Mouse (Mus musculus) hindbrain, embryonic 15.5 days (tissue): ENCODE measurements around the gene Fam199x. TPM values are rescaled to one million over a fixed set of nuclear protein-coding genes. Genes with fewer than 3 reads are reported as not detected.

Experiments used
- ATAC-seq: fragments of 200-750 bp; cut with Nextera tagmentation; 2 replicates; pipeline ENCODE4 v1.8.0; 2017; ENCODE audit warnings: low read depth, moderate number of reproducible peaks, moderate TSS enrichment; ENCODE audit not compliant: low FRiP score
- H3K27ac ChIP-seq: fragments of 300-500 bp; sonication (generic); replicated peaks from 2 replicates; pipeline ENCODE4 v1.5.1; 2015; ENCODE audit warnings: mild to moderate bottlenecking, inconsistent platforms
- H3K27me3 ChIP-seq: fragments of 300-500 bp; sonication (generic); 2 replicates; pipeline ENCODE4 v1.6.1; 2015; ENCODE audit warnings: control low read depth, inconsistent platforms
- H3K36me3 ChIP-seq: fragments of 300-500 bp; sonication (generic); 2 replicates; pipeline ENCODE4 v1.6.1; 2015; ENCODE audit warnings: control low read depth, inconsistent platforms
- H3K4me1 ChIP-seq: fragments of 300-500 bp; sonication (generic); replicated peaks from 2 replicates; pipeline ENCODE4 v1.6.1; 2015; ENCODE audit warnings: control low read depth, inconsistent platforms
- H3K4me2 ChIP-seq: fragments of 300-500 bp; sonication (generic); 2 replicates; pipeline ENCODE4 v1.6.1; 2015; ENCODE audit warnings: moderate library complexity, mild to moderate bottlenecking, inconsistent platforms
- H3K4me3 ChIP-seq: fragments of 300-500 bp; sonication (generic); 2 replicates; pipeline ENCODE4 v1.5.1; 2015; ENCODE audit warnings: mild to moderate bottlenecking, inconsistent platforms
- H3K9ac ChIP-seq: fragments of 300-500 bp; sonication (generic); 2 replicates; pipeline ENCODE4 v1.6.1; 2015; ENCODE audit warnings: inconsistent platforms
- H3K9me3 ChIP-seq: fragments of 300-500 bp; sonication (generic); 2 replicates; pipeline ENCODE4 v1.6.1; 2016; ENCODE audit warnings: control low read depth, inconsistent platforms
- WGBS: fragments of 180-500 bp; shearing (Covaris S2); methylation state at CpG from one replicate; pipeline ENCODE4 v1.1.7; 2015; 5-methylcytosine and 5-hydroxymethylcytosine counted together
- polyA plus RNA-seq: library from polyadenylated mRNA; unstranded; fragments of >200 nt; fragmentation: Nextera tagmentation; extraction: Ambion mirVana; gene quantifications from 2 replicates; pipeline ENCODE4 v1.2.1, GENCODE M21; 2015

The Fam199x gene
- polyA plus RNA-seq = 7.2 and 7.3 TPM in 2 replicates

GRCm38 (mm10) chrX:137049425-137050225 lies at the start of gene Fam199x:
Gene Fam199x (plus strand): TSS chrX:137049594.
- peak within 1 kb of the TSS; percentile 72 for H3K9ac ChIP-seq
- peaks cover 9% of the 10 kb centered on the region for H3K4me1 ChIP-seq
- H3K4me2 ChIP-seq = peak within 1 kb of the TSS; percentile 65
- H3K36me3 ChIP-seq = no peaks in the 10 kb centered on the region
- H3K4me3 ChIP-seq = peak within 1 kb of the TSS; percentile 71
- WGBS = 18% methylated on average over 49 of the region's 62 CpGs
- peak within 1 kb of the TSS; percentile 72 for H3K27ac ChIP-seq
- ATAC-seq = peak; percentile 96
- no peaks in the 10 kb centered on the region for H3K9me3 ChIP-seq
- H3K27me3 ChIP-seq = no peaks in the 10 kb centered on the region

GRCm38 (mm10) chrX:137015099-137015709 lies 34.2 kb upstream of the Fam199x start:
- no peak for ATAC-seq
- no peaks in the 10 kb centered on the region for H3K27me3 ChIP-seq
- WGBS = 57% methylated on average over 6 of the region's 6 CpGs

GRCm38 (mm10) chrX:137017668-137018067 lies 31.7 kb upstream of the Fam199x start:
- Histone ChIP-seq H3K4me2 (no peak overlapping the region), H3K4me3 (no peak overlapping the region), H3K27me3 (no peaks in the 10 kb centered on the region), H3K4me1 (no peaks in the 10 kb centered on the region), H3K9me3 (no peaks in the 10 kb centered on the region), H3K36me3 (no peaks in the 10 kb centered on the region), H3K9ac (no peak overlapping the region), H3K27ac (no peak overlapping the region)
- no peak for ATAC-seq
- WGBS = 84% methylated on average over 1 of the region's 1 CpGs

More at GRCm38 (mm10) chrX:137015099-137015709, 34.2 kb upstream of the Fam199x start:
- H3K27ac ChIP-seq = no peak overlapping the region
- no peak overlapping the region for H3K4me3 ChIP-seq
- no peaks in the 10 kb centered on the region for H3K4me1 ChIP-seq
- no peak overlapping the region for H3K9ac ChIP-seq
- H3K9me3 ChIP-seq = no peaks in the 10 kb centered on the region
- no peaks in the 10 kb centered on the region for H3K36me3 ChIP-seq
- no peak overlapping the region for H3K4me2 ChIP-seq

GRCm38 (mm10) chrX:137019310-137019709 lies 30.1 kb upstream of the Fam199x start:
- WGBS = 33% methylated on average over 1 of the region's 1 CpGs
- Histone ChIP-seq H3K9me3 (no peaks in the 10 kb centered on the region), H3K4me3 (no peak overlapping the region), H3K36me3 (no peaks in the 10 kb centered on the region), H3K27me3 (no peaks in the 10 kb centered on the region), H3K9ac (no peak overlapping the region), H3K4me2 (no peak overlapping the region), H3K27ac (no peak overlapping the region), H3K4me1 (no peaks in the 10 kb centered on the region)
- peak; percentile 54; the same call in 1 of the 2 replicates for ATAC-seq

GRCm38 (mm10) chrX:137030916-137031315 lies 18.5 kb upstream of the Fam199x start:
- H3K4me1 ChIP-seq = no peaks in the 10 kb centered on the region
- H3K9ac ChIP-seq = no peak overlapping the region
- no peak overlapping the region for H3K27ac ChIP-seq
- WGBS = 97% methylated on average over 8 of the region's 8 CpGs
- H3K4me2 ChIP-seq = no peak overlapping the region
- no peak for ATAC-seq
- no peaks in the 10 kb centered on the region for H3K36me3 ChIP-seq
- no peaks in the 10 kb centered on the region for H3K9me3 ChIP-seq
- no peak overlapping the region for H3K4me3 ChIP-seq
- H3K27me3 ChIP-seq = no peaks in the 10 kb centered on the region

- H3K36me3 ChIP-seq = no peaks in the 10 kb centered on the region
- no peaks in the 10 kb centered on the region for H3K9me3 ChIP-seq
- no peak overlapping the region for H3K27ac ChIP-seq
- no peak overlapping the region for H3K4me3 ChIP-seq
- H3K27me3 ChIP-seq = no peaks in the 10 kb centered on the region
- H3K9ac ChIP-seq = no peak overlapping the region
- WGBS = 92% methylated on average over 5 of the region's 5 CpGs
- peaks cover 1% of the 10 kb centered on the region; the same call in 1 of the 2 replicates for H3K4me1 ChIP-seq
- H3K4me2 ChIP-seq = no peak overlapping the region
- no peak for ATAC-seq
Measured at GRCm38 (mm10) chrX:137031726-137032125, 17.7 kb upstream of the Fam199x start.

- Histone ChIP-seq H3K4me1 (peaks cover 8% of the 10 kb centered on the region), H3K4me3 (no peak overlapping the region), H3K27me3 (no peaks in the 10 kb centered on the region), H3K27ac (no peak overlapping the region), H3K9ac (no peak overlapping the region), H3K4me2 (no peak overlapping the region), H3K36me3 (no peaks in the 10 kb centered on the region), H3K9me3 (no peaks in the 10 kb centered on the region)
- WGBS = 90% methylated on average over 4 of the region's 4 CpGs
- no peak for ATAC-seq
Measured at GRCm38 (mm10) chrX:137034322-137034721, 15.1 kb upstream of the Fam199x start.

- ATAC-seq = peak; percentile 57
- WGBS = 21% methylated on average over 12 of the region's 12 CpGs
- H3K4me2 ChIP-seq = peak overlapping the region; percentile 64
Measured at GRCm38 (mm10) chrX:137037470-137037999, 11.9 kb upstream of the Fam199x start.

GRCm38 (mm10) chrX:137038000-137038483 lies 11.4 kb upstream of the Fam199x start, which contains the start of gene Slc25a53:
Gene Slc25a53 (minus strand): TSS chrX:137038302.
- Histone ChIP-seq H3K27ac (peak within 1 kb of the TSS; percentile 95), H3K9me3 (no peaks in the 10 kb centered on the region), H3K4me1 (peaks cover 8% of the 10 kb centered on the region), H3K36me3 (no peaks in the 10 kb centered on the region), H3K9ac (peak within 1 kb of the TSS; percentile 58), H3K27me3 (no peaks in the 10 kb centered on the region), H3K4me2 (peak within 1 kb of the TSS; percentile 64), H3K4me3 (peak within 1 kb of the TSS; percentile 60)
- 34% methylated on average over 31 of the region's 31 CpGs for WGBS
- peak; percentile 96 for ATAC-seq

More at GRCm38 (mm10) chrX:137037470-137037999, 11.9 kb upstream of the Fam199x start:
- Histone ChIP-seq H3K4me1 (peaks cover 8% of the 10 kb centered on the region), H3K9me3 (no peaks in the 10 kb centered on the region), H3K27ac (peak overlapping the region; percentile 95), H3K36me3 (no peaks in the 10 kb centered on the region), H3K27me3 (no peaks in the 10 kb centered on the region), H3K4me3 (peak overlapping the region; percentile 60), H3K9ac (peak overlapping the region; percentile 58)

GRCm38 (mm10) chrX:137038502-137038901 lies 10.9 kb upstream of the Fam199x start:
- Histone ChIP-seq H3K27me3 (no peaks in the 10 kb centered on the region), H3K4me3 (peak overlapping the region; percentile 60), H3K4me1 (peaks cover 8% of the 10 kb centered on the region), H3K27ac (peak overlapping the region; percentile 95), H3K4me2 (peak overlapping the region; percentile 56), H3K9ac (peak overlapping the region; percentile 58), H3K36me3 (no peaks in the 10 kb centered on the region), H3K9me3 (no peaks in the 10 kb centered on the region)
- 56% methylated on average over 7 of the region's 7 CpGs for WGBS
- peak; percentile 32; the same call in 1 of the 2 replicates for ATAC-seq

- Histone ChIP-seq H3K36me3 (no peaks in the 10 kb centered on the region), H3K4me2 (peak overlapping the region; percentile 65), H3K4me1 (peaks cover 9% of the 10 kb centered on the region), H3K4me3 (peak overlapping the region; percentile 71), H3K9me3 (no peaks in the 10 kb centered on the region), H3K9ac (peak overlapping the region; percentile 72), H3K27ac (peak overlapping the region; percentile 72; the same call in 1 of the 2 replicates), H3K27me3 (no peaks in the 10 kb centered on the region)
- ATAC-seq = no peak
- 23% methylated on average over 9 of the region's 11 CpGs for WGBS
Measured at GRCm38 (mm10) chrX:137049060-137049424, 352 bp upstream of the Fam199x start.

- 63% methylated on average over 9 of the region's 9 CpGs for whole genome bisulfite sequencing
- no peak for ATAC-seq
- Histone ChIP-seq H3K27ac (no peak overlapping the region), H3K4me2 (no peak overlapping the region), H3K27me3 (no peaks in the 10 kb centered on the region), H3K9ac (no peak overlapping the region), H3K4me1 (no peaks in the 10 kb centered on the region), H3K4me3 (no peak overlapping the region), H3K9me3 (no peaks in the 10 kb centered on the region), H3K36me3 (no peaks in the 10 kb centered on the region)
Measured at GRCm38 (mm10) chrX:137063202-137063601, 13.8 kb downstream of the Fam199x start.
